Mouse (Mus musculus) urinary bladder, postnatal 25 days (tissue): ENCODE measurements around the gene Greb1.

ENCODE experiments used
- DNase-seq: peaks from one replicate; pipeline ENCODE4 v3.0.0; 2022; ENCODE audit warnings: low spot score

The Greb1 gene

DNA sequence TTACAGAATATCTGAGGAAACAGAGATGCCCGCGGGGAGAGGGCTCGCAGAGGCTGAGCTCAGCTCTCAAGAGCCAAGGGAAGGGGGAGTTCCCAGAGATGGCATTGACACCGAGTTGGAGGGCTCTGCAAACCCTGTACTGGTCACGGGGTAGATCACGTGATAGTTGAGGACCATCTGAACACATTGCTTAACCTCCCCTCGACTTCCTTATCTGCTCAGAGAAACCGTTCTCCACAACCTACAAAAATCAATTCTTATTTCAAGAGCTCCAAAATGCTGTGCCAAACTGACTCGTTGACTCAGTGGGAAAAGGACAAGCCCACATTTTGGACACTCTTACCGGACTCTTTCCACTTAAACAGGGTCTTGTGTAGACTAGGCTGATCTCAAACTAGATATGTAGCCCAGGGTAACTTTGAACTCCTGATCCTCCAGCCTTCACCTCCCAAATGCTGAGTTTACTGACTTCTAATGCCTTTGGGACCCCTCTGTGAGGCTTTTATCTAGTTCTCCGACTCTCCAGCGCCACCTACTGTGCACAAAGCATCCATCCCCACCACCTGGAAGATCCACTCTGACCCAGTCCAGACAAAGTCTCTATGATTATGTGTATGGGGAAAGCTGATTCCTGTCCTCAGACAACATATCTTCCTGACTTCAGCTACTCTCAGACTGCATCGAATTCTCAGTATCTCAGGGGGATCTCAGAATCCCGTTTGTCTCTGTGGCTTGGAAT lies 166.4 kb downstream of the Greb1 start:
- peak; percentile 41 for DNase-seq

GRCm38 (mm10) chr12:16633235-16633634 lies 167.5 kb downstream of the Greb1 start:
- DNase-seq = no peak

DNA sequence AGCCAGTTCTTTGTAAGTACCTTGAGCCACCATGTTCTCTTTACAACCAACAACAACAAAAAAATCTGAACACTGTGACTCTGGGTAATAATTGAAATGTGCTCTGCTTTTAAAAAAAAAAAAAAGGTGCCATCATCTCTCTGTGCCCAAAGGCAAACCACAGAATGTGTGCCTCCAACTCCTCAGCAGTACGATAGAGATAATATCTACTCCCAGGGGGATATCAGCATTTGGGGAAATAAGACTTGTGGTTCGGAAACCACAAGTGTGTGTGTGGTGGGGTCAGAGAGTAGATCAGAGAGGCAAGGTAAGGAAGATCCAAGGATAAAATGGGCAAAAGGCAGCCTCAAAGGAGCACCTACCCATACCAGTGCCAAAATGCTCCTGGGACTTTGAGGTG lies 169.3 kb downstream of the Greb1 start:
- no peak for DNase-seq

DNA sequence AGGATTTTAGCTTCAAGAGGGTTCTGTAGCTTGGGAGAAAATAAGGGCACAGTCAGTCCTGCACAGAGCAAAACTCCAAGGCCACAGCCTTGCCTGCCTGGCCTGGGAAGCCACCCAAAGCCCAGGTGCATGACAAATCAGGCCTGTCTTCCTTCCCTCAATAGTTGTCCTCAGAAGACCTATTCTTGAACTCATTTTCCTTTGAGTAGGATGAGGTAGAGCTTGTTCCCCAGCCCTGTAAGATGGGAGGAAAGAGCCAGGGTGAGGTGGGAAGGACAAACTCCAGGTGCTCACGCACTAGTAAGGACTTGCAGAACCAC lies 169.9 kb downstream of the Greb1 start:
- DNase-seq = no peak

- no peak for DNase-seq
Measured at GRCm38 (mm10) chr12:16630152-16630865, 170.4 kb downstream of the Greb1 start.
